Mouse (Mus musculus): ENCODE data around the gene Ddx47. TPM values are rescaled to one million over a fixed set of nuclear protein-coding genes. Genes with fewer than 3 reads are reported as not detected.
A peak's percentile ranks its signal among the peaks of the same experiment; 100 is the strongest.

The Ddx47 gene
- total and polyA plus RNA-seq, 3 experiments, result 23.0 to 61.4 (median 57.9) TPM

DNA sequence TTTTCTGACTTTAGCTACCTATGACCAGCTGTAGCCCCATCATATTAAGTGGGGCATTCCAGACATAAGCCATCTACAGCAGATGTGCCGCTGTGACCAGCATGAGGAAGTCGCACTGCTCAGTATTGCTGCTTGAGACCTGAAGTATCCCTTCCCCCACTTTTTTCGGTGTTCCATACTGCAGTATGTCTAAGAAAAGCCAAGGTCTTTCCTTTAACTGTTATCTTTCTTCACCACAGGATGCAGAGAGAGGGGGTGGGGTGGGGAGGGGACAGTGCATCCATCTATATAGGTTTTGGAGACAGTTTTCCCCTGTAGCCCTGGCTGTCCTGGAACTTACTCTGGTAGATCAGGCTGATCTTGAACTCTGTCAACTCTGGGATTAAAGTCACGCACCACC is 5.0 kb upstream of the Ddx47 start:
- DNase-seq, result no peak

DNA sequence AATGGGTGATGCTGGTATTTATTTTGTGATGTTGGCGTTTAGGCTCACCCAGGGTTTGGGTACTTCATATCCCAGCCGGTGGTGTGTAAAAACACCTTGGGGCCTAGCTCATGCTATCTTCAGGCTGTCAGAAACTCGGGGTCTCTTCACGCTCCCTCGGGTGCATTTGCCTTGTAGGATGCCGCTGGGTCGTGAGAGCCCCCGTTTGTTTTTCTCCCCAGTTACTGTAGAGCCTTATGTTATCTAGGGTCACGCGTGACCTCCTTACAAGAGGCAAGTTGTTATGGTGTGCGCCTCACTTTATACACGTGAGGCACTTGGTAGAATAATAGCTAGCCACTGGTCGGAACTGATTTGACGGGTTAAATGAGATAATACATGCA is 313 bp downstream of the Ddx47 start:
- DNase-seq, result no peak

DNA sequence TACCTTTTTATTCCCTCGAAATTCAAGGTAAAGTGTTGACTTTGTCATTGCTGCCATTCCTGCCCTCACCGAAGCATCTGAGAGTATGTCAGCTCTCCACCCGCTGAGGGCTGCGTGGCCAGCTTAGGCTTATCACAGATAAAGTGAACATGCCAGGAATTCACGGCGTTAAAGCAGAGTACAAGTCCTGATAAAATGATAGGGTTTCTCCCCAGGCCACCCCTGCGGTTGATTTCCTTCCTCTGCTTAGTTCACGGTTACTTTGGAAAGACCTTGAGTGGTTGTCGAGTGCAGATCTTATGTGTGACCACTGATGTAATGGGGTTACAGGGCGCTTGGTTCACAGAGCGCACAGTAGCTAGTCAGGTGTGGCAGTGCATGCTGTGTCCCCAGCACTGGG is 5.8 kb downstream of the Ddx47 start:
- no peak for DNase-seq

DNA sequence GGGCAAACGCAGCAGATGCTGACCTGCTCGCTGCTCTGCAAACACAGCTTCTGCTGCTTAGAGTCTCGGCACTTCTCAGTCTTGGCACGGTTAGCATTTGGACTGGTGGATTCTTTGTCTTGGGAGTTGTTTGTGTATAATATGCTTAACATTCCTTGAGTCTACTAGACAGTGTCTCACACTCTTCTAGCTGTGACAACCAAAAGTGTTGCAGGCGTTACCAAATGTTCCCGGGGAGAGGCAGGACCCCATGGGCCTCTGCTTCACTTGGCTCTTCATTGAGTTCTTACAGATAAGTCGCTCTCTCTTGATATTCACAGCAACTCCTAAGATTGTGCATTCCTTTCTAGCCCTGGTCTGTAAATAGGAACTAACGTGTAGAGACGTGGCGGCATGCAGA is 8.2 kb downstream of the Ddx47 start:
- no peak for DNase-seq

DNA sequence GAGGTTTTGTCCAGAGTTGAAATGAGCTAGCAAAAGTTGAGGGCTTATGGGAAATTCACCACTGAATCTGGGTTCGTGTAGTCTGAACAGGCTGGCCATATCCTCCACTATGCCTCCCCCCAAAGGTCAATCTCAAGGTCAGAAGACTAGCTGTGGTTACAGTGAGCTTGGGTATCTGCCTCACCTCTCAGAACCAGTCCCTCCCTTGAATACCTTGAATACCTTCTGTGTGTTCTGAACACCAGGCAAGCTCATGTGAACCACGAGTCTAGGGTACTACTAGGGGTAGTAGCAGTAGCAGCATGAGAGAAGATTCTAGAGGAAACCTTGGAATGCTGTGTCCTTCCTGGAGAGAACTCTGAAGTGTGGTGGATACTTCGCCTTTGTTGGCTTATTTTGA is 10.2 kb downstream of the Ddx47 start:
- no peak for DNase-seq

DNA sequence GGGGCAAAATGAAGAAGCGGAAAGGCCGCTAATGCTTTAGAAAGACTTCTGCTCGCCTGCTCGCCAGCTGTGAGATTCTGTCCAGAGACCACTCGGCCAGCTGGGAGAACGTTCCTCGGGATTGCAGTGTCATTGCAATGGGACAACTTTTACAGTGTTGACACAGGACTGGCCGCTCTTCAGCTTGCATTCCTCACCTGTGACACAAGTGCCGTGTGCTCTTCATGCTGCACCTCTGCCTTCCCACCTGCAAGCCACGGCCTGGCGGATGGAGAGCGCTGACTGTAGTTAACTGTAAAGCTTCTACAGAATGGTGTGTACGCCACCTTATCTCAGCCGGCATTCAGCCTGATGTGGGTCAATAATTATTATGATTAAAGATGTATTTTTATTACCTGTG is 12.0 kb downstream of the Ddx47 start:
- no peak for DNase-seq

DNA sequence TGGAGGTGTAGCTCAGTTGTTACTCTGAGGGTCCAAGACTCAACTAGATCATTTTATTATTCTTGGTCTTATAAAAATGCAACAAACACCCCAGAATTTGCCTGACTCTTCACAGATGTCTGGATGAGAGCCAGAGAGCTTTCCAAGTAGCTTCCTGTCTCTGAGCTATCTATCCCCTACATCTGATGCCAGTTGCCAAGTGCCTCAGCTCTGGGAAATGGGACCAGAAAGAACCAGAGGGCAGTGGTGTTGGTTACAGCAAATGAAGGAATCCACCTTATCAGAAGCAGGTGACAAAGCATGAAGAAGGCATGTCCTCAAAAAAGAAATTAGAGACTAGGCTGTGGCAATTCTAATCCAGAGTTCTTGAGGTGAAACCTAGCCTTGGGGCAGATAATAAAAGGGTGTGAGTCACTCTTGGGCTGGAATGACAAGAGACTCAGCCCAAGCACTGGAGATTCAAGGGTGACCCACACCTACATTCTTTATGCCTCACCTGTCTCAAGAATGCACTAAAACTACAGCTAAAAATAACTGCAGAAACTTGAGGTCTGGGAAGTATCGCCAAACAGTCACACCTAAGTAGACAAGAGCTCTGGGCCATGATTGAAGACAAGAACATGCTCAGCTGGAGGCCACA is 13.5 kb downstream of the Ddx47 start:
- DNase-seq, result no peak

DNA sequence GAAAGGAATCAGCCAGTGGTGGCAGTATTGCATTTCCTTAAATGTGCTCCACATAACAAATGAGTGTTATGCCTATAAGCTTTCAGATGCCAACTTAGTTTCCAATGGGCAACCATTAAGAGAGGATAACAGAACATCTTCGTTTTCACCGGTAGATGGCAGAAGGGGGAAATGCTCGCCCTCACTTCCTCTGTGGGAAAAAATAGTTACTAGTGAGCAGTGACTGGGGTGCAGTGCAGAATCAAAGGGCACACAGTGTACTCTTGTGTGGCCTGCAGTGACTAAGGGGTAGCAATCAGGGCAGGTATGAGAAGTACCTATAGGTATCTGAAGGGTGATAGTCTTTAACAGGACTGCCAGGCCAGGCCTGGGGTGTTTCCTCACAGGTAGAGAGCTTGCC is 14.8 kb downstream of the Ddx47 start:
- peak; percentile 33 for DNase-seq

DNA sequence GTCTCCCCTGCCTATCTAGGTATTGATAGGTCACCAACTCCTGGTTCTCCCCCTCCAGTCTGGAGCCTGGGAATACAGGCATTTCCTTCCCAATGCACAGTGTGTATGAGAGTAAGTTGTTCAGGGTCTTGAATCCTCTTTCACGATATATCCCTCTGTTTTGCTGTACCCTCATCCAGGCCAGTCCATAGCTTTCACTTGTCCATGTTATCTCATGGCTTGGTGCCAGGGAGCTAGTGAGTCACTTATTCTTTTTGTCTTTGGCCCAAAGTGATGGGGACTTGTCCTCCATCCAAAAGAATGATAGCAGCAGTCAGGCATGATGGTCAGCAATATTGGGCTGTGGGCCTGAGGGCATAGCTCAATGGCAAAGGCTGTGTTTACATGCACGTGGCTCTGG is 15.3 kb downstream of the Ddx47 start:
- DNase-seq, result peak; percentile 67

DNA sequence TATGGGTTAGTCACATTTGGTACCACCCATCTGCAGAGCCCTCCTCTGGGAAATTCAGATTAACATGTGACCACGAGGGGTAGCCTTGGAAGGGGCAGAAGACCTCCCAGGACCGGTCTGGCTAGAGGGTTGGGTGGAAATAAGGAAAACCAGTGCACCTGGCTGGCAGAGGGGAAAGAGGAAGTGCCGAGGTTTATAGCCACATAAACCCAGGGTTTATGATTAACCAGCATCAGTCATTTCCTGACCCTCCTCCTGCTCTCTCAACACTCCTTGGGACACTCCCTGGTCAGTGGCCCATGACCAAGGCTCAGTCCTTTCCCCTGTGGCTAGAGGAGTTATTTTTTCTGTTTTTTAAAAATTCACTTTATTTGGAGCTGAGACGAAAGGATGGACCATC is 17.8 kb downstream of the Ddx47 start:
- no peak for DNase-seq

DNA sequence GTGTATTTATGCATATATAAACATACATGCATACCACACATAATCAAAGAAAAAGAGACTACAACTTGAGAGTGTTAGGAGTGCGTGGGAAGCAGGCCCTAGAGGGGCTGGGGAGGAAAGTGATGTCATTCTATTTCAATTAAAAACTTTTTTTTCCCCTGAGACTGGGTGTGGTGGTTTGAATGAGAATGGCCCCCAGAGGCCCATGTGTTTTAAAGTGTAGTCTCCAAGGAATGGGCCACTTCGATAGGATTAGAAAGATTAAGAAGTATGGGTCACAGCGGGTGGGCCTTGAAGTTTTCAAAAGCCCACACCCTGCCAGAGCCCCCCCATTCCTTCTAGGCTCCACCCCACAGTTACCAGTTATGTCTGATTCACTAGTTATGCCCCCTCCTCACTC is 27.3 kb downstream of the Ddx47 start:
- no peak for DNase-seq

DNA sequence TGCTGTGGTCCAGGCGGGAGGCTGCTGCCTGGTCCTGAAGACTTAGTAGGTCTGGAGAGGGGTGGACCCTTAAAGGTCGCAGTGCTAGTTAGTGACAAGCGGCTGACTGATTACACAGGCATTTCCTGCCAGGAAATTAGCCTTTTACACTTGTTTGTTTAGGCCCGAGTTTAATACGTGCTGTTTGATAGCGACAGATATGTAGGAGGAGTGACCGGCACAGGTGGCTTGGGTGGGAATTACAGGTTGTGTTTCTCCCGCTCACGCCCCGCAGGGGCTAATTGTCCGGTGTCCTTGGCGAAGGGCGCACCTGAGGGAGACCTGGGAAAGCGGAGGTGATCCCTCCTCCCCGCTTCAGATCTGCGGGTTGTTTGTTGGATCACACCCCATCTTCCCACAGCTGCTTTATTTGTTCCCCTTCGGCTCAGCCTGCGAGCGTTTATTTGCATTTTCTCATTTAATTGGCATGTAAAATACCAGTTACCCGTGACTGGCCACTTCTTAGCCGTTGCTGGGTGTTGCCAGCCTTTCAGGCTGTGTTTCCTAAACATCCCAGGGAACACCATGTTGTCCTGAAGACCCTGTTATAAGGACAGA is 29.0 kb downstream of the Ddx47 start:
- DNase-seq, result no peak

DNA sequence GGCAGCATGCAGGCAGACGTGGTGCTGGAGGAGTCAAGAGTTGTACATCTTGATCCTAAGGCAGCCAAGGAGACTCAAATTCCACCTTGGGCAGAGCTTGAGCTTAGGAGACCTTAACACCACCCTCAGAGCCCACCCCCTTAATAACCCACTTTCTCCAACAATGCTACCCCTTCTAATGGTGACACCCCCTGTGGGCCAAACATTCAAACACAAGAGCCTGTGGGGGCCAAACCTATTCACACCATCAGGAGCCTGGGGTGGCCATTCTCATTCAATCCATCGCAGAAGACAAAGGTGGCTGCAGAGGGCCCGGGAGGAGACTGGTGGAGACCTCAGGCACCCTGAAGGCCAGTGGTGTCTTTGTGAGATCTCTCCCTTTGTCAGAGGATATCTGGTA is 30.5 kb downstream of the Ddx47 start:
- no peak for DNase-seq

DNA sequence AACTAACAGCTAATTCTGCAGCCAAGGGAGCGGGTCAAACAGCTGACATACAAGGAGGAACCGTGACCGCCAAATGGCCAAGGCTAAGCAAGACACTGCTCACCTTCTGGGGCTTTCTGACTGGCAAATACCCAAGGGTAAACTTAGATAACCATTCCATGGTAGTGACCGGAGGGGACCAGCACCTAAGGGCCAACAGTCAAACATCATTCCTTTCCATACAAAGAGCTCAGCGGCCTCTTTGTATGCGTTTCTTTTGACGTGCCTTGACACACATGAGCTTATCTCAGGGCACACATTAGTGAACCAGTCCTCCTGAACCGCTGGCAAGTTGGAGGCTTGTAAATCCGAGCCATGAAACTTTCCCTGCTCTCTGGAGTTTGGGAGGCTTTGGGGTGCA is 35.9 kb downstream of the Ddx47 start:
- DNase-seq, result no peak

DNA sequence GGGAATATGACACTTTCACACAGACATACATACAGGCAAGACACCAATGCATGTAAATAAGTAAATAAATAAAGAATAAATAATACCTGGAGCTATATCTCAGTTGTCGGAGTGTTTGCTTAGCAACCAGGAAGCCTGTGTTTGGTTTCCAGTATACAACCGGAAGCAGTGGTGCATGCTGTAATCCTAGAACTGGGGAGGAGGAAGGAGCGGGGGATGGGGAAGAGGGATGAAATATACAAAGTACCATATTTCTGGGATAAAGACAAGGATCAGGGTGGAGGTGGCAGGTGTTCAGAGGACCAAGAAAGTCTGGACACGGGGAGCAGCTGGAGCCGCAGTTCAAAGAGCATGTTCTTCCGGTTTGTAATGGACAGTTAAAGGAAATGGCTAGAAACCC is 37.1 kb downstream of the Ddx47 start:
- no peak for DNase-seq

DNA sequence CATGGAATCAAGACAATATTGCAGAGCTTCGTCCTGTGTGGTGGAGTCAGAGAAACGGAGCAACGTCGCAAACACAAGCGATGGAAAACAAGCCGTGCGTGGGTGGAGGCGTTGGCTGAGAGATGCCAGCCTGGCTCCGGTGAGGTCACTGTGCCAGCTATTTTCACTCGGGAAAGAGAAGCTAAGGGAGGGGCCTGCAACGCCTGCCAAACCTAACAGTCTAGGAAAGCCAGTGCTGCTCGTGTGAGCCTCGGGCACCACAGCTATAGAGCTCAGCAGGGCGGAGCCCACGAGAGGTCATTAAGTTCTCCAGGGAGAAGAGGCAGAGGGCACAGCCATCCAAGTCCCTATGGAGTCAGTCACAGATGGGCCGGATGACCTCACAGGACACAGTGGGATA is 37.5 kb downstream of the Ddx47 start:
- no peak for DNase-seq

DNA sequence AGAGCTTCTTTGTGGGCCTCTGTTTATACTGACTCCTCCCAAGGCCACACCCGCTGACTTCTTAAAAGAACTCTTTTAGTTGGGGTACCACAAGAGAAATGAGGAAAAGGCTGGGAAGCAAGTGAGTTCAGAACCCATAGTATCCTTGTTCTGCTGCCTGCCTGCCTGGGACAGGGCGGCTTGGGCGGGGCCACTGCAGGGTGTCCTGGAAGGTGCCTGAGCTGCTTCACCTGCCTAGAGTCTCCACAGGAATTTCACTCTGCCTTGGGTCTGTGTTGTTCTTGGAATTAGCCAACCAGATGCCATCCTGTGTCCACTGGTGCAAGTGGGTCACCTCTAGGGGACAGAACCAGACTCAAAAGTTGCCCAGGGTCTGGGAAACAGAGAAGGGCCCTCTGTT is 42.4 kb downstream of the Ddx47 start:
- no peak for DNase-seq

DNA sequence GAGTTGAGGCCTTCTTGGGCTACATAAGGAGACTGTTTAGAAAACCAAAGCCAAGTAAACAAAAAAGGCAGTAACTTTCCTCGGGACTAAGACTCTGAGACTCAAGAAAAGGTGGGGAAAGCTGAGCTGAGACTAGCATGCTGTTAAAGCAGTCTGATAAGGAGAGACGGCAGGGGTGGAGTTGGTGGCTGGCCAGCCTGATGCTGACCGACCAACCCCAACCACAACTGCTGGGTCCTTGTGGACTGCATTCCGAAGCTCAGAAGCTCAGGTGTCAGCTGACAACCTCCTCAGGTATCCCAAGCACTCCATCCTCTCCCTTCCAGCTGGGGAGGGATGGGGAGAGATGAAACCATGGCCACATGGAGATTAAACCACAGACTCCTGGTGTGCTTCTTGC is 44.5 kb downstream of the Ddx47 start:
- DNase-seq, result no peak

DNA sequence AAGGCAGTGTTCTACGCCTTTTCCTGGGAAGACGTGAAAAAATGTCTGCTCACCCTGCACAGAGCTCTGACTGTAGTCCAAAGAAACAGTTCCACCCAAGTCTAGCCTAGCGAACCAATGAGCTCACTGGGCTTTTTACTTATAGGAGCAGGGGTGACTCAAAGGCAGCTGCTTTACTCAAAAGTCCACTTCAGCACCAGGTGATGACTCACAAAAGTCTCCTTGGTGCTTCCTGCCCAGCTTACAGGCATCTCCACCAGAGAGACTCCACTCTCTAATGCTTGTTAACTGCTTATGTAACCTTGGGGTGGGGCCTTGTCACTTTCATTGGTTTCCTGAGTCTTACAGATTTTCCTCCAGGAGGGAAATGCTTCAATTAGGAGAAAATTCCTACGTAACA is 49.3 kb downstream of the Ddx47 start:
- DNase-seq, result no peak

DNA sequence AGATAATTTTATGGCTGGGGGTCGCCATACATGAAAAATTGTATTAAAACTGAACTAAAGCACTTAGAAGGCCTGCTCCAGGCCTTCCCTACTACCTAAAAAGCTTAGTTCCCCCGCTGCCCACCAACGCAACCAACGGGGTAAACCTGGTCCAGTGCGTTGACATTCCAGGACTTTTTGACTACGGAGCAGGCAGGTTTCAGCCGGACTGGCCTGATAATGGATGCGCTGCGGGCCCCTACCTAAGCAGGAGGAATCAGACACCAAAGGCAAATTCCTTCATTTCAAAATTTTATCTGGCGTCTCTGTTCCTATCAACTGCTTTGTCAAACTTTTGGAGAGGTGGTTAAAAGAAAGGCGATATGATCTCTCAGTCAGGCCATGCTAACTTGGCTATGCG is 53.2 kb downstream of the Ddx47 start:
- no peak for DNase-seq

DNA sequence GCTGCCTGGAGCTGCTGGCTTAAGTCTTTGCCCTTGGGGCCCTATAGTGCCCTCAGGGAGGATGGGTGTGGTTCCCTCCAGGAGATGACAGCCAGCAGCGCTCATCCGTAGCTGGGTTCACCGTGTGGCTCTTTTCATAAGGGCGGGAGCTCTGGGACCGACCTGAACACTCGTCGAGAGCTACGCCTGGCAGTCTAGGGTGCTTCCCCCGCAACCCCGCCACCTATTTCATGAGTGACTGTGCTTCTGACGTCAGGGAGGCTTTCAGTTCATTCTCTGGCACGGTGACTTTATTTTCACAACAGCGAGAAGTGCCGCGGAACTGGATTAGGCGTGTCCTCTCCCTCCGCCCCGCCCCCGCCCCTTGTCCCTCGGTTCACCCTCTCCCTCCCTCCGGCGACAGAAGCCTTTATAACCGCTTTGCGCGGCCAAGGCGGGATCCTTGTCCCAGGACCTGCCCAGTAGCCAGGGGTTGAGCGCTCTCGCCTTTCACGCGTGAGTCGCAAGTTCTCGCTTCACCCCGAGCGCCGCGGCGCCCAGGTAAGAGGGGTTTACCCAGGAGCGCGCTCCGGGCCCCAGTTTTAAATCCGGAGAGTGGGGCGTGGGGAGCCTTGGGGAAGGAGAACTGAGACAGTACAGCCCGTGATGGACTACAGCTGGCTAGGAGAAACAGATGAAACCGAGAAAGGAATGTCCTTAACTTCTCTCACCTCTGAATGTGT is 54.0 kb downstream of the Ddx47 start, which contains the start of gene Gprc5a:
Gprc5a (plus strand) TSS at position 416 of the 722 bp plus-strand sequence.
- DNase-seq, result peak; percentile 54

DNA sequence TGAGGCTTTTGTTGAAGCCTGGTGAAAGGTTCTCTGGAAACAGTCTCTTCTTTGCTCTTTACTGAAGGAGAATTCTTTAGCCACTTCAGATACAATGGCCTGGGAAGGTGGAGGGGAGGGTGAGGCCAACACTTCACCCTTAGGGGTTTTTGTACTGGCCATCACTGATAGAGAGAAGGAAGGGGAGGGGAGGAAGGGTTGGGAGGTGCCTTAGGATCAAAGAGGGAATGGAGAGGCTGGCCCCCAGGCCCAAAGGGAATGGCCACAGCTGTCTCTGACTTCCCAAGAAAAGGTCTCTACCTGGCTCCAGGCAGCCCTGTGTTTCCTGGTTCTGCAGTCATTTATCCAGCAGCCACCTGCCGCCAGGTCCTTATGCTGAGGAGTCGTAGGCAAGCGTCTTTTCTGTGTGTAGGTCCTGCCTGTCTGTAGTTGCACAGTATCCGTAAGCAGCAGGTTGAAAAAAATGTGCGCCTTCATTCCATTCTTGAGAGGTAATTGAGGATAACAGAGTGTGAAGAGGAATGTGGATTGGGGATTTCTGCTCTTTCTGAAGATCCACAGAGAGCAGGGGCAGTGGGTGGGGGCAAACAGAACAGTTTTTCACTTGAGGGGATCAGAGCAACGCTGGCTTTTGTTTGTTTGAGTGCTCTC is 55.5 kb downstream of the Ddx47 start:
- no peak for DNase-seq

DNA sequence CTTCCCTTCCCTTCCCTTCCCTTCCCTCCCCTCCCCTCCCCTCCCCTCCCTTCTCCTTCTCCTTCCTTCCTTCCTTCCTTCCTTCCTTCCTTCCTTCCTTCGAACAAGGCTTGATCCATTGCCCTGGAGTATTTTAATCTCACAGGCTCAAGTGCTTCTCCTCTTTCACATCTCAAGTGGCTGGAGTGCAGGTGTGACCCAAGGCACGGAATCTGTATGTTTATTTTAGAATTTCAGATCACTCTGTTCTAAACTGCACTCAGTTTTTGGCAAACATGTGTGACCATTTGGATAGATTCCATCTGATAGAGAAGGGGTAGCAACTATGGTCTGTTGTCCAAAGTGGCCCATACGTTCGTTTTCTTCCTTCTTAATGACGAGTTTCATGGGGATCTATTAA is 56.8 kb downstream of the Ddx47 start:
- DNase-seq, result no peak
